Mouse (Mus musculus) adipose tissue, adult 10 weeks (tissue): ENCODE results near the gene Fcrl1. TPM values are rescaled to one million over a fixed set of nuclear protein-coding genes. Genes with fewer than 3 reads are reported as not detected.

Source experiments
- polyA plus RNA-seq: library from polyadenylated mRNA; stranded (reverse); fragments of 350-450 nt; fragmentation: Illumina TruSeq; extraction: RNeasy Lipid Tissue Mini Kit (QIAGEN cat#74804); gene quantifications from one replicate; pipeline ENCODE4 v1.2.3, GENCODE M21; 2014; ENCODE audit warnings: low read depth, low replicate concordance

Fcrl1 gene
- polyA plus RNA-seq: 0.97 TPM

DNA sequence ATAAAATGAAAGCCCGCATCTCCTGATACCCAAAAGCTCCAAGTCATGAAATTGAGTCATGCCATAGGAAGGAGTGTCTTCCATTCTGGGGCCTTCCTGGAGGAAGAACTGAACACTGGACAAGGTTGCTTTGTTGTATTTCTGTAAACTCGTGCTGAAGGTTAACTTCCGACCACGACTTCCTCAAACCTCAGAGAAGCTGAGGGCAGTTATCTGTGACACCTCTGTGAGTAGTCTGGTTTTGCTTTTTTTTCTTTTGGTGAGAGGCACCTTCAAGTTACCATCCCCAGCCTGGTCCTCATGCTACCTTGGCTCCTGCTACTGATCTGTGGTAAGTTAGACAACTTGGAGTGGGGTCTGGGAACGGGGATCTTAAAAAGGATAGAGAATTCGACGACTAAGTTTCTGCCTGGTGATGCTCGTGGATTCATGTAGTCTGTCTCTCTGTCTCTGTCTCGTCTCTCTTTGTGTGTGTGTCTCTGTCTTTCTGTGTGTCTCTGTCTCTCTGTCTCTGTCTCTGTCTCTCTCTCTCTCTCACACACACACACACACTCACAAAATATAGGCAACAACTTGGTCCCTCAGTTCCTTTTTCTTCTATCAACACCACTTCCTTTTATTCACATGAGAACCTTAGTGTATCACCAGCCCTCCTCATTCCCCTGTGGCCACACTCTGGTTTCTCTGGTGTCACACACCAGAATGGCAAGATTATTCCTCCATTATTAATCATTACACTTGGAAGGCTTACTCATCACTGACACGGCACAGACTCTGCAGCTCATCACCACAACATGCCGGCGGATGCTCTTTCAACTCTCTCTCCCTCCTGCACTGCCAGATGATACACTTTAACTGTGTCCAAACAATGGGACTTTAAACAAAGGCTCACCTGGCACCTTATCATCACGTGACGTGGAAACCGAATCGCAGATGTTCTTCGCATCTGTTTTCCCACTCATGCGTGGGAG is at the start of gene Fcrl1:
Gene Fcrl1 (plus strand): TSS at position 193 of the 971 bp plus-strand sequence.

GRCm38 (mm10) chr3:87357581-87357980 is 18.6 kb upstream of the Fcrl1 start, which contains the start of gene Cd5l:
Gene Cd5l (plus strand): TSS chr3:87357881.

GRCm38 (mm10) chr3:87435479-87435878 is 59.3 kb downstream of the Fcrl1 start, which contains the start of gene Fcrl5:
Gene Fcrl5 (plus strand): TSS chr3:87435773.

Other genes with a start within 250 kb of the Fcrl1 start
- gene Kirrel, start 201.6 kb upstream of the Fcrl1 start, polyA plus RNA-seq: 16.8 TPM
- gene Fcrls, start 112.6 kb upstream of the Fcrl1 start, polyA plus RNA-seq: 22.1 TPM
- gene Cd5l, start 18.5 kb upstream of the Fcrl1 start, polyA plus RNA-seq: 0.38 TPM
- not detected for gene Fcrl5, start 59.4 kb downstream of the Fcrl1 start, polyA plus RNA-seq
- gene Etv3, start 149.0 kb downstream of the Fcrl1 start, polyA plus RNA-seq: 20.9 TPM
- 21.8 TPM for gene Arhgef11, start 241.2 kb downstream of the Fcrl1 start, polyA plus RNA-seq